Mouse (Mus musculus) MEL (cell line): ENCODE results near the gene Hsp90ab1. TPM values are rescaled to one million over a fixed set of nuclear protein-coding genes. Genes with fewer than 3 reads are reported as not detected.

ENCODE experiments used
- DNase-seq: peaks from one replicate; pipeline ENCODE4 v3.0.0; 2011; ENCODE audit warnings: low read depth, low spot score
- H3K27ac ChIP-seq: 2 replicates; pipeline ENCODE4 v1.5.1; 2012; ENCODE audit warnings: low read depth, mild to moderate bottlenecking, control low read depth, low read length, moderate library complexity; ENCODE audit not compliant: control insufficient read depth
- H3K27me3 ChIP-seq, 2 experiments: fragments of 150-350 bp in 1 of 2; sonication (generic) in 1 of 2; 2 replicates each; pipeline ENCODE4 v1.6.1; 2012; ENCODE audit warnings: low read length in 2 of 2, mild to moderate bottlenecking in 2 of 2, improper control_type of control experiment in 1 of 2, moderate library complexity in 1 of 2; ENCODE audit not compliant: insufficient read depth in 2 of 2, control insufficient read depth in 1 of 2
- H3K36me3 ChIP-seq, 2 experiments: 2 replicates each; pipeline ENCODE4 v1.6.1; 2012 to 2014; ENCODE audit warnings: low read length in 2 of 2, improper control_type of control experiment in 1 of 2, inconsistent platforms in 1 of 2, mild to moderate bottlenecking in 1 of 2; ENCODE audit not compliant: insufficient read depth in 2 of 2, control insufficient read depth in 1 of 2
- H3K4me1 ChIP-seq, 2 experiments: fragments of 150-350 bp in 1 of 2; sonication (generic) in 1 of 2; 2 replicates each; pipeline ENCODE4 v1.6.1; 2012; ENCODE audit warnings: low read length in 2 of 2, improper control_type of control experiment in 1 of 2, mild to moderate bottlenecking in 1 of 2; ENCODE audit not compliant: insufficient read depth in 2 of 2, control insufficient read depth in 1 of 2
- H3K4me3 ChIP-seq, 2 experiments: fragments of 150-350 bp in 1 of 2; sonication (generic) in 1 of 2; 2 replicates each; pipeline ENCODE4 v1.5.1; 2012; ENCODE audit warnings: low read depth in 2 of 2, low read length in 2 of 2, mild to moderate bottlenecking in 2 of 2, moderate library complexity in 2 of 2, control low read depth in 1 of 2, improper control_type of control experiment in 1 of 2; ENCODE audit not compliant: control insufficient read depth in 1 of 2, insufficient read depth in 1 of 2
- H3K79me2 ChIP-seq: 2 replicates; pipeline ENCODE4 v1.6.1; 2012; ENCODE audit warnings: mild to moderate bottlenecking, low read length, moderate library complexity; ENCODE audit not compliant: control insufficient read depth, poor library complexity, insufficient read depth
- H3K9ac ChIP-seq: 2 replicates; pipeline ENCODE4 v1.6.1; 2012; ENCODE audit warnings: low read depth, mild to moderate bottlenecking, control low read depth, low read length, moderate library complexity; ENCODE audit not compliant: control insufficient read depth, poor library complexity, severe bottlenecking
- H3K9me3 ChIP-seq: fragments of 150-350 bp; sonication (generic); replicated peaks from 2 replicates; pipeline ENCODE4 v1.6.1; 2012; ENCODE audit warnings: mild to moderate bottlenecking, low read length, improper control_type of control experiment, moderate library complexity; ENCODE audit not compliant: insufficient read depth
- BHLHE40 ChIP-seq: IDR thresholded peaks from 2 replicates; pipeline ENCODE4 v1.6.1; 2012; ENCODE audit warnings: low read depth, mild to moderate bottlenecking, inconsistent platforms, low read length, improper control_type of control experiment, borderline replicate concordance
- ELF1 ChIP-seq: IDR thresholded peaks from 2 replicates; pipeline ENCODE4 v1.6.1; 2014; ENCODE audit warnings: low read depth, mild to moderate bottlenecking, inconsistent platforms, low read length, improper control_type of control experiment, moderate library complexity
- EP300 ChIP-seq, 2 experiments: IDR thresholded peaks; 2 replicates each; pipeline ENCODE4 v1.6.1; 2011; ENCODE audit warnings: improper control_type of control experiment in 2 of 2, low read length in 2 of 2, low read depth in 1 of 2, mild to moderate bottlenecking in 1 of 2
- ETS1 ChIP-seq: IDR thresholded peaks from 2 replicates; pipeline ENCODE4 v1.6.1; 2012; ENCODE audit warnings: low read depth, mild to moderate bottlenecking, inconsistent platforms, low read length, improper control_type of control experiment, moderate library complexity
- GABPA ChIP-seq: IDR thresholded peaks from 2 replicates; pipeline ENCODE4 v1.6.1; 2012; ENCODE audit warnings: low read depth, mild to moderate bottlenecking, inconsistent platforms, low read length, improper control_type of control experiment, moderate library complexity
- GATA1 ChIP-seq: IDR thresholded peaks from 2 replicates; pipeline ENCODE4 v1.6.1; 2011; ENCODE audit warnings: low read depth, low read length, improper control_type of control experiment
- HCFC1 ChIP-seq: IDR thresholded peaks from 2 replicates; pipeline ENCODE4 v1.6.1; 2012; ENCODE audit warnings: low read depth, mild to moderate bottlenecking, inconsistent platforms, low read length, improper control_type of control experiment, moderate library complexity
- JUND ChIP-seq: IDR thresholded peaks from 2 replicates; pipeline ENCODE4 v1.6.1; 2011; ENCODE audit warnings: low read depth, mild to moderate bottlenecking, improper control_type of control experiment, low read length
- KAT2A ChIP-seq: conservative IDR thresholded peaks from 2 replicates; pipeline ENCODE4 v1.6.1; 2012; ENCODE audit warnings: low read depth, low read length, improper control_type of control experiment, inconsistent platforms
- MAFK ChIP-seq: IDR thresholded peaks from 2 replicates; pipeline ENCODE4 v1.6.1; 2011; ENCODE audit warnings: low read depth, mild to moderate bottlenecking, low read length, improper control_type of control experiment, borderline replicate concordance
- MAZ ChIP-seq: IDR thresholded peaks from 2 replicates; pipeline ENCODE4 v1.6.1; 2012; ENCODE audit warnings: low read depth, mild to moderate bottlenecking, inconsistent platforms, low read length, improper control_type of control experiment
- MEF2A ChIP-seq: IDR thresholded peaks from 2 replicates; pipeline ENCODE4 v1.6.1; 2014; ENCODE audit warnings: low read depth, mild to moderate bottlenecking, inconsistent platforms, low read length, improper control_type of control experiment; ENCODE audit not compliant: poor library complexity, insufficient replicate concordance, severe bottlenecking; ENCODE audit errors: extremely low read depth
- MXI1 ChIP-seq: IDR thresholded peaks from 2 replicates; pipeline ENCODE4 v1.6.1; 2011; ENCODE audit warnings: mild to moderate bottlenecking, low read depth, low read length, improper control_type of control experiment
- MYB ChIP-seq: IDR thresholded peaks from 2 replicates; pipeline ENCODE4 v1.6.1; 2011; ENCODE audit warnings: mild to moderate bottlenecking, low read depth, low read length, improper control_type of control experiment
- MYC ChIP-seq: IDR thresholded peaks from 2 replicates; pipeline ENCODE4 v1.6.1; 2011; ENCODE audit warnings: low read depth, mild to moderate bottlenecking, low read length, improper control_type of control experiment, moderate library complexity
- NELFE ChIP-seq: IDR thresholded peaks from 2 replicates; pipeline ENCODE4 v1.6.1; 2011; ENCODE audit warnings: low read depth, low read length, improper control_type of control experiment
- RAD21 ChIP-seq: IDR thresholded peaks from 2 replicates; pipeline ENCODE4 v1.6.1; 2011; ENCODE audit warnings: mild to moderate bottlenecking, low read depth, low read length, improper control_type of control experiment
- RCOR1 ChIP-seq: IDR thresholded peaks from 2 replicates; pipeline ENCODE4 v1.6.1; 2012; ENCODE audit warnings: low read depth, mild to moderate bottlenecking, inconsistent platforms, low read length, improper control_type of control experiment
- SIN3A ChIP-seq: IDR thresholded peaks from 2 replicates; pipeline ENCODE4 v1.6.1; 2012; ENCODE audit warnings: low read length, improper control_type of control experiment, inconsistent platforms
- TAL1 ChIP-seq: IDR thresholded peaks from 2 replicates; pipeline ENCODE4 v1.6.1; 2012; ENCODE audit warnings: mild to moderate bottlenecking, inconsistent platforms, low read length, moderate library complexity, mixed read lengths
- TBP ChIP-seq: IDR thresholded peaks from 2 replicates; pipeline ENCODE4 v1.8.0; 2011; ENCODE audit warnings: low read depth, low read length, improper control_type of control experiment
- TCF12 ChIP-seq: IDR thresholded peaks from 2 replicates; pipeline ENCODE4 v1.6.1; 2014; ENCODE audit warnings: low read depth, mild to moderate bottlenecking, inconsistent platforms, low read length, improper control_type of control experiment, moderate library complexity
- USF2 ChIP-seq, 2 experiments: IDR thresholded peaks; 2 replicates each; pipeline ENCODE4 v1.6.1; 2011 to 2012; ENCODE audit warnings: improper control_type of control experiment in 2 of 2, low read length in 2 of 2, borderline replicate concordance in 1 of 2, inconsistent platforms in 1 of 2, low read depth in 1 of 2, mild to moderate bottlenecking in 1 of 2; ENCODE audit not compliant: insufficient read depth in 1 of 2
- ZKSCAN1 ChIP-seq: IDR thresholded peaks from 2 replicates; pipeline ENCODE4 v1.6.1; 2012; ENCODE audit warnings: low read depth, mild to moderate bottlenecking, inconsistent platforms, low read length, improper control_type of control experiment, moderate library complexity
- ZMIZ1 ChIP-seq: IDR thresholded peaks from 2 replicates; pipeline ENCODE4 v1.6.1; 2012; ENCODE audit warnings: low read depth, mild to moderate bottlenecking, inconsistent platforms, low read length, improper control_type of control experiment, moderate library complexity
- polyA plus RNA-seq, 2 experiments: library from polyadenylated mRNA; stranded (reverse) in 1 of 2; unstranded in 1 of 2; fragments of >175 nt in 1 of 2; fragments of >200 nt in 1 of 2; gene quantifications; 2 replicates each; pipeline versions ENCODE4 v1.2.1 to v1.2.4; 2012; ENCODE audit warnings: low replicate concordance in 2 of 2, low read depth in 1 of 2; ENCODE audit not compliant: insufficient read length in 2 of 2, insufficient read depth in 1 of 2, missing spikeins in 1 of 2
- total RNA-seq: library from RNA; depleted of rRNA; stranded (reverse); fragments of 300-350 nt; gene quantifications from 2 replicates; pipeline ENCODE4 v1.2.3, GENCODE M21; 2012

Gene Hsp90ab1
- total and polyA plus RNA-seq, 3 experiments: 1,032 to 27,726 (median 4,130) TPM

- TF ChIP-seq GABPA: no peak
- TF ChIP-seq GATA1: peak; percentile 46; the same call in 1 of the 2 replicates
- TF ChIP-seq MXI1: peak; percentile 93
- no peak for TF ChIP-seq TAL1
- TF ChIP-seq EP300 (IDR thresholded peaks at IDR 0.05; ENCODE audit: low read depth in 1 of 2, low read length in 2 of 2): no peak
Measured at GRCm38 (mm10) chr17:45594881-45595735, 22.0 kb upstream of the Hsp90ab1 start (continued).

DNA sequence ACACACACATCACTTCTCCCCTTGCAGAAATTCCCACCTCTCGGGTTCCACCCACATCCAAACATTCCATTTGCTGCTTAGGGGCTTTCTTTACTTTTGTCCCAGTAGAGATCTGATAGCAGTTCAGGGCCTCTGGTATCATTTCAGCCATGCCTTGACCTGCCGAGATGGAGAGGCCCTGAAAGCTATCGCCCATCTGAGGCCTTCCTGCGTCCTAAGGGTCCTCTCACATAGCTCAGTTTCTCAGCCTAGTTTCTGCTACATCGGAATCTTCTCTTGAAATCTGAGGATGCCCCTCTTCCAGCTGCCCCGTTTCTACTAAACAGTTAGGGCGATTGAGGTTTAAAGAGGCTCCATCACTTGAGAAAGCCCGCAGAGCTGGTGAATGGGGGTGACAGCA lies 21.1 kb upstream of the Hsp90ab1 start:
- Histone ChIP-seq H3K4me1 (peaks cover 26 to 43% of the 10 kb centered on the region in 2 experiments), H3K36me3 (peaks cover 5 to 37% of the 10 kb centered on the region in 2 experiments; a peak in 3 of 4 replicates), H3K4me3 (peak overlapping the region; percentile 60 to 80), H3K9ac (peak overlapping the region; percentile 80), H3K79me2 (peaks cover 41% of the 10 kb centered on the region), H3K9me3 (no peaks in the 10 kb centered on the region), H3K27me3 (no peaks in the 10 kb centered on the region), H3K27ac (peak overlapping the region; percentile 64)
- no peak for TF ChIP-seq KAT2A
- TF ChIP-seq TCF12: 0 out of 2 replicates have a peak, but pooled peaks have one; percentile 23
- TF ChIP-seq RAD21: no peak
- no peak for TF ChIP-seq MYB
- no peak for TF ChIP-seq TBP
- 0 out of 4 replicates have a peak, but pooled peaks of 1 of the 2 experiments have one; percentile 5 for TF ChIP-seq EP300 (IDR thresholded peaks at IDR 0.05; ENCODE audit: low read depth in 1 of 2, low read length in 2 of 2)
- TF ChIP-seq MEF2A: no peak
- no peak for TF ChIP-seq USF2 (IDR thresholded peaks at IDR 0.05; ENCODE audit: borderline replicate concordance in 1 of 2, insufficient read depth in 1 of 2, low read depth in 1 of 2, low read length in 2 of 2)
- TF ChIP-seq HCFC1: no peak
- TF ChIP-seq SIN3A: no peak; the same call in 1 of the 2 replicates
- no peak for TF ChIP-seq ZMIZ1
- peak; percentile 45 for DNase-seq

- peak overlapping the region; percentile 80 for H3K9ac ChIP-seq
- H3K27ac ChIP-seq: peak overlapping the region; percentile 64
- peak overlapping the region; percentile 60 to 80 for H3K4me3 ChIP-seq
- H3K36me3 ChIP-seq: peaks cover 5 to 30% of the 10 kb centered on the region in 2 experiments; a peak in 3 of 4 replicates
- H3K4me1 ChIP-seq: peaks cover 20 to 41% of the 10 kb centered on the region in 2 experiments
- DNase-seq: peak; percentile 78
- H3K9me3 ChIP-seq: no peaks in the 10 kb centered on the region
- H3K27me3 ChIP-seq: no peaks in the 10 kb centered on the region
- peaks cover 41% of the 10 kb centered on the region for H3K79me2 ChIP-seq
- TF ChIP-seq ELF1: 0 out of 2 replicates have a peak, but pooled peaks have one; percentile 6
- TF ChIP-seq MAFK: peak; percentile 25; the same call in 1 of the 2 replicates
- peak; percentile 53 for TF ChIP-seq RCOR1
- TF ChIP-seq MEF2A: 0 out of 2 replicates have a peak, but pooled peaks have one; percentile 12
- peak; percentile 44; the same call in 1 of the 2 replicates for TF ChIP-seq MXI1
- peak; percentile 83 to 84 for TF ChIP-seq EP300 (IDR thresholded peaks at IDR 0.05; ENCODE audit: low read depth in 1 of 2, low read length in 2 of 2)
- peak; percentile 78 for TF ChIP-seq MAZ
- no peak for TF ChIP-seq JUND
- 0 out of 2 replicates have a peak, but pooled peaks have one; percentile 65 for TF ChIP-seq ZMIZ1
- TF ChIP-seq ZKSCAN1: no peak
- TF ChIP-seq NELFE: peak; percentile 30; the same call in 1 of the 2 replicates
- TF ChIP-seq ETS1: peak; percentile 76
- TF ChIP-seq TAL1: peak; percentile 88
- no peak for TF ChIP-seq MYC
- peak; percentile 65; the same call in 1 of the 2 replicates for TF ChIP-seq BHLHE40
- TF ChIP-seq TCF12: peak; percentile 94
Measured at GRCm38 (mm10) chr17:45593479-45593878, 20.4 kb upstream of the Hsp90ab1 start.
